Mouse (Mus musculus) intestine, embryonic 14.5 days (tissue): ENCODE measurements around the gene Bcas3. TPM values are rescaled to one million over a fixed set of nuclear protein-coding genes. Genes with fewer than 3 reads are reported as not detected.
A peak's percentile ranks its signal among the peaks of the same experiment; 100 is the strongest.

ENCODE experiments used
- ATAC-seq: fragments of 200-750 bp; cut with Nextera tagmentation; replicated peaks from 2 replicates; pipeline ENCODE4 v1.8.0; 2017; ENCODE audit warnings: low read depth, moderate number of reproducible peaks, moderate TSS enrichment, moderate library complexity; ENCODE audit not compliant: low FRiP score, low TSS enrichment
- DNase-seq: peaks from one replicate; pipeline ENCODE4 v3.0.0-alpha.2; 2018; ENCODE audit warnings: low spot score
- H3K27ac ChIP-seq: fragments of 300-500 bp; sonication (generic); 2 replicates; pipeline ENCODE4 v1.5.1; 2014; ENCODE audit warnings: low read depth, mild to moderate bottlenecking, control low read depth
- H3K27me3 ChIP-seq: fragments of 300-500 bp; sonication (generic); replicated peaks from 2 replicates; pipeline ENCODE4 v1.6.1; 2014; ENCODE audit warnings: low read length, control low read depth; ENCODE audit not compliant: control insufficient read depth, insufficient read depth
- H3K36me3 ChIP-seq: fragments of 300-500 bp; sonication (generic); 2 replicates; pipeline ENCODE4 v1.6.1; 2014; ENCODE audit warnings: low read length, control low read depth; ENCODE audit not compliant: control insufficient read depth, insufficient read depth
- H3K4me1 ChIP-seq: fragments of 300-500 bp; sonication (generic); replicated peaks from 2 replicates; pipeline ENCODE4 v1.6.1; 2014; ENCODE audit warnings: low read length, control low read depth, mixed read lengths; ENCODE audit not compliant: control insufficient read depth, insufficient read depth
- H3K4me2 ChIP-seq: fragments of 300-500 bp; sonication (generic); 2 replicates; pipeline ENCODE4 v1.6.1; 2014; ENCODE audit warnings: low read length
- H3K4me3 ChIP-seq: fragments of 300-500 bp; sonication (generic); 2 replicates; pipeline ENCODE4 v1.5.1; 2014; ENCODE audit warnings: low read depth, low read length, control low read depth, mixed read lengths
- H3K9ac ChIP-seq: fragments of 300-500 bp; sonication (generic); 2 replicates; pipeline ENCODE4 v1.6.1; 2014; ENCODE audit warnings: mild to moderate bottlenecking, low read length
- H3K9me3 ChIP-seq: fragments of 300-500 bp; sonication (generic); 2 replicates; pipeline ENCODE4 v1.6.1; 2016; ENCODE audit warnings: low read length, control low read depth; ENCODE audit not compliant: control insufficient read depth
- WGBS: fragments of 180-500 bp; shearing (Covaris S2); extraction: QIAGEN DNeasy Blood & Tissue Kit; methylation state at CpG from one replicate; pipeline ENCODE4 v1.1.7; 2014; 5-methylcytosine and 5-hydroxymethylcytosine counted together
- polyA plus RNA-seq: library from polyadenylated mRNA; unstranded; fragments of >200 nt; fragmentation: Nextera tagmentation; extraction: Ambion mirVana; gene quantifications from 2 replicates; pipeline ENCODE4 v1.2.1, GENCODE M21; 2014

The Bcas3 gene
- polyA plus RNA-seq, 1 experiment from 2014 or later, result 17.9 TPM

GRCm38 (mm10) chr11:85823794-85824193, 470.8 kb downstream of the Bcas3 start:
- DNase-seq (no peak), ATAC-seq (no peak)
- H3K4me2 ChIP-seq, result no peak overlapping the region
- H3K4me3 ChIP-seq, result no peak overlapping the region
- no peak overlapping the region for H3K27ac ChIP-seq
- WGBS, result 94% methylated on average over 4 of the region's 4 CpGs
- no peaks in the 10 kb centered on the region for H3K36me3 ChIP-seq
- H3K9me3 ChIP-seq, result no peaks in the 10 kb centered on the region
- no peak overlapping the region for H3K9ac ChIP-seq
- H3K27me3 ChIP-seq, result peaks cover 24% of the 10 kb centered on the region
- H3K4me1 ChIP-seq, result peaks cover 22% of the 10 kb centered on the region

GRCm38 (mm10) chr11:85825031-85825430, 472.1 kb downstream of the Bcas3 start:
- DNase-seq (no peak), ATAC-seq (no peak)
- 84% methylated on average over 10 of the region's 10 CpGs for WGBS
- Histone ChIP-seq H3K4me3 (no peak overlapping the region), H3K9me3 (no peaks in the 10 kb centered on the region), H3K4me1 (peaks cover 31% of the 10 kb centered on the region), H3K9ac (no peak overlapping the region), H3K27me3 (peaks cover 35% of the 10 kb centered on the region), H3K4me2 (no peak overlapping the region), H3K36me3 (no peaks in the 10 kb centered on the region), H3K27ac (no peak overlapping the region)

DNA sequence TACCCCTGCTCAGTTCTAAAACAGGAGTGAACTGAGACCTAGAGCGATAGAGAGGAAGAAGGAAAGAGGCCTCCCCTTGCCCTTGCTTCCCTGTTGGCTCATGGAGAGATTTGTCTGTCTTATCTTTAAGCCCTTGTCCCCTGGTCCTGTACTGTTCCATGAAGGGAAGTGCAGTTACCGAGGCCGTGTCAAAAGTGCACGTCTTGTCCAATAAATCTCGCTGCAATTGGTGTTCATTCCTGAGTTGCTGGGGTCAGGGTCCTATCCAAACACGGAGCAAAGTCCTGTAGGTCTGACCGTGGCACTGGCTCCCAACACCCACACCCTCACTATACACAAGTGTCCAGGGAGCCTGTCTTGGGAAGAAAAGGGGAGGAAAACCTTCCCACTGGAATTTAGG, 472.9 kb downstream of the Bcas3 start:
- H3K4me3 ChIP-seq, result no peak overlapping the region
- no peak overlapping the region for H3K27ac ChIP-seq
- no peaks in the 10 kb centered on the region for H3K36me3 ChIP-seq
- H3K27me3 ChIP-seq, result peaks cover 43% of the 10 kb centered on the region
- DNase-seq, result no peak
- 51% methylated on average over 7 of the region's 7 CpGs for WGBS
- H3K4me1 ChIP-seq, result peaks cover 34% of the 10 kb centered on the region
- H3K9ac ChIP-seq, result no peak overlapping the region
- no peaks in the 10 kb centered on the region for H3K9me3 ChIP-seq
- H3K4me2 ChIP-seq, result no peak overlapping the region
- no peak for ATAC-seq

DNA sequence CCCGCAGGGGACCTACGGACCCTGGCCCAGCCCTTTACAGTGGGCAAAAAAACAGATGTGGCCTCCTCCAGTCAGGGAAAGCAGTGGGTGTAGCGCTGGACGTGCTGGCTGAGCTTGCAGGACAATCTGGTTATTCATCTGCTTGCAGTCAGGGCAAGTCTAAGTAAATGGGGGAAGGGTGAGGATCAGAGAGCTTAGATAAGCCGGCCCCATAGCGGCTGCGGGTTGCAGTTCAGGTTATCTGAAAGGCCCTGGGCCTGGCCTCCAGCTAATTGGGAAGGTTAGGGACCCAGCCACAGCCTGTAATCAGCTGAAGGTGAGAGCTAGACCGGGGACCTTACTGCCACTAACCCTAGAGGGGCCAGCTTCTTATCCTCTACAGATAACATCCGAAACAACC, 474.4 kb downstream of the Bcas3 start:
- DNase-seq, result no peak
- WGBS, result 30% methylated on average over 9 of the region's 9 CpGs
- H3K4me1 ChIP-seq, result peaks cover 42% of the 10 kb centered on the region
- no peaks in the 10 kb centered on the region for H3K36me3 ChIP-seq
- peaks cover 57% of the 10 kb centered on the region for H3K27me3 ChIP-seq
- H3K4me3 ChIP-seq, result no peak overlapping the region
- no peak overlapping the region for H3K4me2 ChIP-seq
- H3K9me3 ChIP-seq, result no peaks in the 10 kb centered on the region
- no peak overlapping the region for H3K27ac ChIP-seq
- no peak overlapping the region for H3K9ac ChIP-seq
- ATAC-seq, result no peak

DNA sequence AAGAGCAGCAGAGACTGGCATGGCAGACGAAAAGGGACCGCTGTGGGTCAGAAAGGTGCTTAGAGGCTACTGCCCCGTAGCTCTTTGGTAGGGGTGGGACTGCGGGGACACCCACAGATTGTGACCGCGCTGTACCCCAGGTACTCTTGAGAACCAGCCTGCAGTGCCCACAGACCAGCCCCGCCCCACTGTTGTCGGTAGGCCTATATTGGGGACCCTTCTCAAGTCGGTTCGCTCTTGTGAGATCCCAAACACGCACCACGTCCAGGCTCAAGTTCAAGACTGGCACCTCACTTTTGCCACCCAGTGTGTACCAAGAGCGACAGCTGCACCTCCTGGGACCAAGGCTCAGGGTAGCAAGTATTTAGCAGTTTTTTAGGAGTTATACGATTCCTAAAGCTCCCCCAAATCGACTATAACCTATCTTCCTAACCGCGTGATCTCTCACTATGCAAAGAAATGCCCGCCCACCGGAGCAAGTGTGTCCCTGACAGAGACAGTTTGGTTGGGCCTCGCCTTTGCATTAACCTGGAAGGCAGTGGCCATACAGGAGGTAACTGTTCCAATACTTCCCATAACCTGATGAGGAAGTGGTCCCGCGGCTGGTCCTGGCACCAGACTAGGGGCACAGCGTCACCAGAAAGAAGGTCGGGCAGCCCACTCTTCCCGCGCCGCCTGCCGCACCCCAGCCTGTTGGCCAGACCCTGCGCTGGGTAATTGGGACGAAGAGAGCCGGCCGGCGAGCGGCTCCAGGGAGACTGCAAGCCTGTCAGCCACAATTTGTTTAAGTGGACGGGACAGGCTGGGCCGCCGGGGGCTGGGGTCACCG, 475.9 kb downstream of the Bcas3 start:
- no peak for ATAC-seq
- no peaks in the 10 kb centered on the region for H3K36me3 ChIP-seq
- peak overlapping the region; percentile 47; the same call in 1 of the 2 replicates for H3K9ac ChIP-seq
- H3K4me3 ChIP-seq, result peak overlapping the region; percentile 29; the same call in 1 of the 2 replicates
- peak overlapping the region; percentile 88; the same call in 1 of the 2 replicates for H3K27ac ChIP-seq
- no peak for DNase-seq
- H3K4me2 ChIP-seq, result peak overlapping the region; percentile 84
- peaks cover 38% of the 10 kb centered on the region for H3K4me1 ChIP-seq
- no peaks in the 10 kb centered on the region for H3K9me3 ChIP-seq
- peaks cover 68% of the 10 kb centered on the region for H3K27me3 ChIP-seq
- WGBS, result 24% methylated on average over 38 of the region's 38 CpGs

- Histone ChIP-seq H3K9me3 (no peaks in the 10 kb centered on the region), H3K9ac (peak overlapping the region; percentile 47), H3K4me1 (peaks cover 38% of the 10 kb centered on the region), H3K4me3 (peak overlapping the region; percentile 29), H3K36me3 (no peaks in the 10 kb centered on the region), H3K4me2 (peak overlapping the region; percentile 84), H3K27me3 (peaks cover 76% of the 10 kb centered on the region), H3K27ac (peak overlapping the region; percentile 88)
- ATAC-seq, result no peak
- 6% methylated on average over 54 of the region's 61 CpGs for WGBS
- DNase-seq, result peak; percentile 83
Measured at GRCm38 (mm10) chr11:85829520-85830440, 476.8 kb downstream of the Bcas3 start.

- H3K9me3 ChIP-seq, result no peaks in the 10 kb centered on the region
- WGBS, result 10% methylated on average over 17 of the region's 17 CpGs
- H3K27ac ChIP-seq, result peak overlapping the region; percentile 88
- no peaks in the 10 kb centered on the region for H3K36me3 ChIP-seq
- peak; percentile 82 for DNase-seq
- H3K9ac ChIP-seq, result 0 out of 2 replicates have a peak overlapping the region, but pooled peaks have one; percentile 20
- ATAC-seq, result no peak
- H3K27me3 ChIP-seq, result peaks cover 85% of the 10 kb centered on the region
- H3K4me1 ChIP-seq, result peaks cover 35% of the 10 kb centered on the region
- peak overlapping the region; percentile 84 for H3K4me2 ChIP-seq
- H3K4me3 ChIP-seq, result peak overlapping the region; percentile 63; the same call in 1 of the 2 replicates
Measured at GRCm38 (mm10) chr11:85830901-85831341, 478.0 kb downstream of the Bcas3 start.

DNA sequence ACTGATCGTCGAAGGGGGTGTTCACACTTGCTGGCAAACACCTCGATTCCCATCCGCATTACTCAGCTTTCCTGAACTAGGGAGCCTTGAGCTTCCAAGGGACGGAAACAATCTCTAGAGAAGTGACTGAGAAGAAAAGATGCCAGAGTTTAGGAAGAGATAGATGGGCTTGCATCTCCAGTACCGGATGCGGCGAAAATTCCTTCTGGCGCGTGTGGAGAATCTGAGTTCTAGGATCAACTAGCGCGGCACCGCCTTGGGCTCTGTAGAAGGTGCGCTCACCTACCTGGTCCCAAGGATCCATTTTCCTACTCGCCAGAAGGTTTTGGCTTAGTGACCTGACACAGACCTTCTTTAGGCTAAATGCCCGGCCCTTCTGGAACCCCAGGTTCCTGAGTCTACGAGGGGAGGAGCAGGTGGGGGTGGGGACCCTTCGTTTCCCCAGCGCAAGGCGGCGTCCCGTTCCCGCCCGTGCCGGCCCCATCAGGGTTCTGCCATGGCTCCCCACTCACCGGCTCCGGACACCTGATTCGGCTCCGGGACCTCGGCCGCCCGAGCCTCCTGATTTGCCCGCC, 478.8 kb downstream of the Bcas3 start:
- Histone ChIP-seq H3K9ac (peak overlapping the region; percentile 78), H3K9me3 (no peaks in the 10 kb centered on the region), H3K27ac (peak overlapping the region; percentile 88), H3K27me3 (peaks cover 88% of the 10 kb centered on the region), H3K4me2 (peak overlapping the region; percentile 84), H3K36me3 (no peaks in the 10 kb centered on the region), H3K4me1 (peaks cover 35% of the 10 kb centered on the region), H3K4me3 (peak overlapping the region; percentile 63)
- peak; percentile 0; the same call in 1 of the 2 replicates for ATAC-seq
- WGBS, result under 1% methylated on average over 33 of the region's 33 CpGs
- DNase-seq, result peak; percentile 84
